Mouse (Mus musculus): ENCODE measurements around the gene Gtf3a. TPM values are rescaled to one million over a fixed set of nuclear protein-coding genes. Genes with fewer than 3 reads are reported as not detected.
A peak's percentile ranks its signal among the peaks of the same experiment; 100 is the strongest.
"Not testable (repeated sequence)": the region's sequence is repeated elsewhere in the genome, so short reads cannot be mapped to it uniquely, and the experiment has no call there.

The Gtf3a gene
- total RNA-seq, 2 experiments from 2014 or later, result 22.2 to 46.5 TPM

- ATAC-seq (replicated peaks; ENCODE audit: low FRiP score, poor library complexity, severe bottlenecking), result no peak
Observed at GRCm38 (mm10) chr5:146933466-146933865, 15.0 kb upstream of the Gtf3a start.

GRCm38 (mm10) chr5:146937541-146938503 lies 10.6 kb upstream of the Gtf3a start:
- ATAC-seq (replicated peaks; ENCODE audit: low FRiP score, poor library complexity, severe bottlenecking), result no peak

- no peak for ATAC-seq (replicated peaks; ENCODE audit: low FRiP score, poor library complexity, severe bottlenecking)
Observed at GRCm38 (mm10) chr5:146939109-146939796, 9.2 kb upstream of the Gtf3a start.

GRCm38 (mm10) chr5:146940219-146940618 lies 8.2 kb upstream of the Gtf3a start:
- peak; percentile 73 for ATAC-seq (replicated peaks; ENCODE audit: low FRiP score, poor library complexity, severe bottlenecking)

- not testable (repeated sequence) for ATAC-seq (replicated peaks; ENCODE audit: low FRiP score, poor library complexity, severe bottlenecking)
Observed at GRCm38 (mm10) chr5:146941939-146942338, 6.5 kb upstream of the Gtf3a start.

- ATAC-seq (replicated peaks; ENCODE audit: low FRiP score, poor library complexity, severe bottlenecking), result no peak
Observed at GRCm38 (mm10) chr5:146942965-146943364, 5.5 kb upstream of the Gtf3a start.

- ATAC-seq (replicated peaks; ENCODE audit: low FRiP score, poor library complexity, severe bottlenecking), result no peak
Observed at GRCm38 (mm10) chr5:146944568-146944967, 3.9 kb upstream of the Gtf3a start.

- no peak for ATAC-seq (replicated peaks; ENCODE audit: low FRiP score, poor library complexity, severe bottlenecking)
Observed at GRCm38 (mm10) chr5:146946682-146947081, 1.8 kb upstream of the Gtf3a start.

GRCm38 (mm10) chr5:146947497-146947896 lies 960 bp upstream of the Gtf3a start:
- ATAC-seq (replicated peaks; ENCODE audit: low FRiP score, poor library complexity, severe bottlenecking), result no peak

GRCm38 (mm10) chr5:146948041-146948507 lies 383 bp upstream of the Gtf3a start:
- no peak for ATAC-seq (replicated peaks; ENCODE audit: low FRiP score, poor library complexity, severe bottlenecking)

- no peak for ATAC-seq (replicated peaks; ENCODE audit: low FRiP score, poor library complexity, severe bottlenecking)
Observed at GRCm38 (mm10) chr5:146954576-146954975, 6.1 kb downstream of the Gtf3a start.

- ATAC-seq (replicated peaks; ENCODE audit: low FRiP score, poor library complexity, severe bottlenecking), result no peak
Observed at GRCm38 (mm10) chr5:146955651-146956050, 7.2 kb downstream of the Gtf3a start.

GRCm38 (mm10) chr5:146956678-146957077 lies 8.2 kb downstream of the Gtf3a start:
- no peak for ATAC-seq (replicated peaks; ENCODE audit: low FRiP score, poor library complexity, severe bottlenecking)

- ATAC-seq (replicated peaks; ENCODE audit: low FRiP score, poor library complexity, severe bottlenecking), result peak; percentile 88
Observed at GRCm38 (mm10) chr5:146963118-146963936, 14.9 kb downstream of the Gtf3a start, which contains the start of gene Mtif3. TSS of gene Mtif3 (minus strand) at chr5:146963800.

GRCm38 (mm10) chr5:146963937-146964278 lies 15.5 kb downstream of the Gtf3a start:
- no peak for ATAC-seq (replicated peaks; ENCODE audit: low FRiP score, poor library complexity, severe bottlenecking)

- no peak for ATAC-seq (replicated peaks; ENCODE audit: low FRiP score, poor library complexity, severe bottlenecking)
Observed at GRCm38 (mm10) chr5:146968695-146969393, 20.4 kb downstream of the Gtf3a start.

- no peak for ATAC-seq (replicated peaks; ENCODE audit: low FRiP score, poor library complexity, severe bottlenecking)
Observed at GRCm38 (mm10) chr5:146971776-146972561, 23.5 kb downstream of the Gtf3a start.

- no peak for ATAC-seq (replicated peaks; ENCODE audit: low FRiP score, poor library complexity, severe bottlenecking)
Observed at GRCm38 (mm10) chr5:146973353-146973752, 24.9 kb downstream of the Gtf3a start.
